Mouse (Mus musculus) G1E (cell line): ENCODE data around the gene Hfe.
"Not testable (repeated sequence)": the region's sequence is repeated elsewhere in the genome, so short reads cannot be mapped to it uniquely, and the experiment has no call there.

ENCODE experiments used
- CTCF ChIP-seq: IDR thresholded peaks from 2 replicates; pipeline ENCODE4 v1.5.1; 2012; ENCODE audit warnings: low read depth, low read length, inconsistent platforms, mixed read lengths
- GATA1 ChIP-seq: IDR thresholded peaks from 2 replicates; pipeline ENCODE4 v1.6.1; 2012; ENCODE audit warnings: borderline replicate concordance, low read length, inconsistent platforms, mixed read lengths
- TAL1 ChIP-seq: conservative IDR thresholded peaks from 2 replicates; pipeline ENCODE4 v1.6.1; 2012; ENCODE audit warnings: low read depth, low read length, inconsistent platforms, mixed read lengths

DNA sequence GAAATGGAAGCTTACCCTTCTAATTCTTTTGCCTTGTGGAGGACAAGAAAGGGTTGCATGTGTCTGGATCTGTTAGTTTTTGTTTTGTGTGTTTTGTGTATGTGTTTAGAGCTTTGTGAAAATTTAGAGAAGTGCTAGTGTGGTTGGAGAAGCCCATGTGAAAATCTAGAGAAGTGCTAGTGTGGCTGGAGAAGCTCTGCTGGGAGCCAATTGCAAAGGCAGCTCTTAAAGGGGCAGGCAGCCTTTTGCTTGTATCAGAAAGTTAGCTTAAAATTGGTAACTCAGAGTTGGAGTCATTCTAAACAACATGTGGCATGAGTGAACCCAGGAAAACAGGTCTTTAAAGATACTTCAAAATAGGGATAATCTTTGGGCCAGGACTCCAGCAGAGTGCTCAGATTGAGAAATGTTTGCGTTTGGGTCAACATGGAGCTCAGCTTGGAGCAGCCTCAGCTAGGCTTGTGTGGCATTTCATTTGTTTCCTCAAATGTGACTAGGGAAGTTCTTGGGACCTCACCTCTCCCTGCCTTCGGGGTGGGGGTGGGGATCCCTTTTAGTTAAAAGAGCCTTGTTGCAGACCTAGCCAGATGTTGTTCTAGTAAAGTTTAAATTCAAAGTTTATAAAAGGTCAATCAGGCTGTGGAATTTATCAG, 7.1 kb upstream of the Hfe start:
- TF ChIP-seq CTCF, GATA1, TAL1: not testable (repeated sequence)
